ENCODE assay signal across 13 mouse cellular contexts in the genomic region with DNA sequence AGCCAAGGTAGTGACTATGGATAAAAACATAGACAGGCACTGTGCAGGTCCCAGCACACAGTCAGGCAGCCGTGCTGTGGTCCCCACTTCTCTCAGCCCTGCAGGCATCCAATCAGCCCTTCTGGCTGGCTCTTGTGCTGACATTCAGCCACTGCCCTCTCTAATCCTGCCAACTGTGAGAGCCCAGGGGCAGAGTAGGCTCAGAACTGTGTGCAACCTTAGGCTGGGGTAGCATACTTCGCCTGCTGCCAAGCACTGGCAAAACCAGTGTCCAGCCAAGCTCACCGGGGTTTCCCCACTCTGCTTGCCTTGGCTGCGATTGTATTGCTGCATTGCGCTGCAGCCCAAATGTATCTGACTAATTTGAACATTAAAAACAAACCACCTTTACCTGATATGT. TPM values are rescaled to one million over a fixed set of nuclear protein-coding genes. Genes with fewer than 3 reads are reported as not detected.
DNase-seq lines count a peak whose midpoint lies in the region; ATAC-seq and TF ChIP-seq lines count a peak whose summit lies in the region.
"Had no signal": no experiment of that assay in that cellular context is flagged by ENCODE, and none has a peak within 500 bp of the region (broad histone marks: within the 10 kb centered on the region; RNA-seq: fewer than 3 reads in every experiment).

No protein-coding gene starts in this region.

- H3K9me3 ChIP-seq in heart, embryonic 12.5 days (replicated peaks) = no peaks in the 10 kb centered on the region
- no peaks in the 10 kb centered on the region for H3K9me3 ChIP-seq in stomach, postnatal 0 days (ENCODE audit: control insufficient read depth, low read length)
- H3K9me3 ChIP-seq: G1E had no signal

- no peaks in the 10 kb centered on the region for H3K4me1 ChIP-seq in heart, embryonic 12.5 days (replicated peaks)
- no peaks in the 10 kb centered on the region for H3K4me1 ChIP-seq in stomach, postnatal 0 days (replicated peaks; ENCODE audit: control insufficient read depth, insufficient read depth)

- TF ChIP-seq EP300 in stomach, postnatal 0 days (optimal IDR thresholded peaks at IDR 0.05) = no peak

- H3K27ac ChIP-seq in heart, embryonic 12.5 days (ENCODE audit: poor library complexity, severe bottlenecking) = no peak overlapping the region
- no peak overlapping the region for H3K27ac ChIP-seq in stomach, postnatal 0 days (replicated peaks)

- no peak overlapping the region for H3K4me3 ChIP-seq in heart, embryonic 12.5 days
- no peak overlapping the region for H3K4me3 ChIP-seq in stomach, postnatal 0 days (ENCODE audit: low read depth, low read length)

- intact Hi-C loops in heart, postnatal 25 days (cut with DNase I) = no loop called here

- H3K4me2 ChIP-seq in heart, embryonic 12.5 days = no peak overlapping the region
- no peak overlapping the region for H3K4me2 ChIP-seq in stomach, postnatal 0 days (replicated peaks; ENCODE audit: low read depth)

- DNase-seq in heart, adult 8-10 months (ENCODE audit: low spot score) = peak; percentile 47
- DNase-seq in right cerebral cortex, postnatal 10 days (ENCODE audit: low spot score in 2 of 2) = peak; percentile 57 to 58
- no peak for DNase-seq in right cerebral cortex, adult 2 months (ENCODE audit: low spot score in 2 of 2)
- DNase-seq in heart, postnatal 25 days (ENCODE audit: low spot score) = peak; percentile 15
- DNase-seq in stomach, postnatal 0 days (ENCODE audit: low spot score) = no peak
- DNase-seq in lung, postnatal 10 days = no peak
- DNase-seq in urinary bladder, adult 2 months (ENCODE audit: low spot score) = no peak

- H3K36me3 ChIP-seq in heart, embryonic 12.5 days = no peaks in the 10 kb centered on the region
- H3K36me3 ChIP-seq in stomach, postnatal 0 days (ENCODE audit: control insufficient read depth, insufficient read depth, low read length) = no peaks in the 10 kb centered on the region
- H3K36me3 ChIP-seq: G1E had no signal

- H3K9ac ChIP-seq in heart, embryonic 12.5 days = no peak overlapping the region
- no peak overlapping the region for H3K9ac ChIP-seq in stomach, postnatal 0 days (ENCODE audit: low read length)

- ATAC-seq in heart, embryonic 12.5 days (ENCODE audit: insufficient number of reproducible peaks, low FRiP score) = no peak
- 0 out of 2 replicates have a peak, but pooled peaks have one; percentile 2 for ATAC-seq in stomach, postnatal 0 days (ENCODE audit: low FRiP score, low TSS enrichment)
- ATAC-seq: intestine, embryonic 16.5 days had no signal

- WGBS in heart, embryonic 12.5 days = 78% methylated on average over 5 of the region's 5 CpGs
- WGBS in stomach, postnatal 0 days = 68% methylated on average over 5 of the region's 5 CpGs

- no peak for TF ChIP-seq CTCF in stomach, postnatal 0 days (IDR thresholded peaks at IDR 0.05; ENCODE audit: low read depth)

- peaks cover 5% of the 10 kb centered on the region; the same call in 1 of the 2 replicates for H3K27me3 ChIP-seq in heart, embryonic 12.5 days (replicated peaks)
- no peaks in the 10 kb centered on the region for H3K27me3 ChIP-seq in stomach, postnatal 0 days (ENCODE audit: control insufficient read depth, insufficient read depth, low read length)

RNA-seq across cellular contexts. Expression of gene Edar, which starts 11.6 kb away (rescaled TPM):
- total RNA-seq in heart, adult 8-10 months (2022) = under 1 TPM; 0.08 to 0.69 (median 0.45) TPM
- not detected in 2 replicates for polyA plus RNA-seq in heart, embryonic 12.5 days (2016; fragmentation: Nextera tagmentation; extraction: Ambion mirVana)
- under 1 TPM; 0.47 to 0.56 TPM for total RNA-seq in heart, postnatal 25 days (2021)
- 0.64 and 0.73 TPM in 2 replicates for polyA plus RNA-seq in stomach, postnatal 0 days (2015; fragmentation: Nextera tagmentation; extraction: Ambion mirVana)
- polyA plus RNA-seq in urinary bladder, adult 2 months (2012; rRNA removed) = 1.4 and 1.5 TPM in 2 replicates
- total RNA-seq: G1E; megakaryocyte, adult 5-6 weeks; neutrophil, adult 5-6 weeks had no signal
- polyA plus RNA-seq: G1E had no signal

RNA-seq across cellular contexts. Expression of gene Gm17542, which starts 54.1 kb away (rescaled TPM):
- not detected for total RNA-seq in heart, adult 8-10 months (2022)
- not detected in 2 replicates for polyA plus RNA-seq in heart, embryonic 12.5 days (2016; fragmentation: Nextera tagmentation; extraction: Ambion mirVana)
- total RNA-seq in heart, postnatal 25 days (2021) = not detected
- not detected in 2 replicates for polyA plus RNA-seq in stomach, postnatal 0 days (2015; fragmentation: Nextera tagmentation; extraction: Ambion mirVana)
- not detected in 2 replicates for polyA plus RNA-seq in urinary bladder, adult 2 months (2012; rRNA removed)
- total RNA-seq: G1E; liver, adult 2 months; megakaryocyte, adult 5-6 weeks; neutrophil, adult 5-6 weeks had no signal
- polyA plus RNA-seq: G1E; intestine, embryonic 16.5 days; liver, adult 2 months had no signal

Comparison
In these comparisons a context has a peak if more than half of its experiments do, and no peak if none do; other contexts are left out.
1. DNase-seq: peak in heart, adult 8-10 months (single experiment), right cerebral cortex, postnatal 10 days (2 of 2) and heart, postnatal 25 days (single experiment); none in right cerebral cortex, adult 2 months (0 of 2), stomach, postnatal 0 days (single experiment), lung, postnatal 10 days (single experiment) and urinary bladder, adult 2 months (single experiment).